Mouse (Mus musculus) CH12.LX (cell line): Measurements from ENCODE around the gene Inpp4b.

Experiments
- CTCF ChIP-seq, 2 experiments: IDR thresholded peaks in 1 of 2; conservative IDR thresholded peaks in 1 of 2; 2 replicates each; pipeline ENCODE4 v1.5.1; 2011 to 2012; ENCODE audit warnings: low read depth in 2 of 2, low read length in 2 of 2, improper control_type of control experiment in 1 of 2, inconsistent platforms in 1 of 2, mild to moderate bottlenecking in 1 of 2, moderate library complexity in 1 of 2
- E2F4 ChIP-seq: IDR thresholded peaks from 2 replicates; pipeline ENCODE4 v1.6.1; 2011; ENCODE audit warnings: low read depth, low read length, improper control_type of control experiment; ENCODE audit not compliant: insufficient replicate concordance
- EP300 ChIP-seq: IDR thresholded peaks from 2 replicates; pipeline ENCODE4 v1.6.1; 2011; ENCODE audit warnings: low read length, improper control_type of control experiment
- ETS1 ChIP-seq: conservative IDR thresholded peaks from 2 replicates; pipeline ENCODE4 v1.6.1; 2012; ENCODE audit warnings: low read depth, mild to moderate bottlenecking, inconsistent platforms, low read length, improper control_type of control experiment, moderate library complexity
- GABPA ChIP-seq: IDR thresholded peaks from 2 replicates; pipeline ENCODE4 v1.6.1; 2012; ENCODE audit warnings: low read depth, low read length, improper control_type of control experiment, inconsistent platforms; ENCODE audit not compliant: insufficient replicate concordance
- KAT2A ChIP-seq: IDR thresholded peaks from 2 replicates; pipeline ENCODE4 v1.6.1; 2012; ENCODE audit warnings: low read length, improper control_type of control experiment, inconsistent platforms; ENCODE audit not compliant: insufficient replicate concordance
- MAFK ChIP-seq: IDR thresholded peaks from 2 replicates; pipeline ENCODE4 v1.6.1; 2011; ENCODE audit warnings: low read length, improper control_type of control experiment; ENCODE audit not compliant: insufficient replicate concordance
- NELFE ChIP-seq: IDR thresholded peaks from 2 replicates; pipeline ENCODE4 v1.6.1; 2011; ENCODE audit warnings: low read depth, low read length, improper control_type of control experiment
- POLR2A ChIP-seq: IDR thresholded peaks from 2 replicates; pipeline ENCODE4 v1.6.1; 2011; ENCODE audit warnings: low read depth, mild to moderate bottlenecking, improper control_type of control experiment, low read length
- TBP ChIP-seq: conservative IDR thresholded peaks from 2 replicates; pipeline ENCODE4 v1.6.1; 2011; ENCODE audit warnings: low read depth, low read length, improper control_type of control experiment
- ZMIZ1 ChIP-seq: IDR thresholded peaks from 2 replicates; pipeline ENCODE4 v1.6.1; 2012; ENCODE audit warnings: low read depth, mild to moderate bottlenecking, inconsistent platforms, low read length, improper control_type of control experiment

DNA sequence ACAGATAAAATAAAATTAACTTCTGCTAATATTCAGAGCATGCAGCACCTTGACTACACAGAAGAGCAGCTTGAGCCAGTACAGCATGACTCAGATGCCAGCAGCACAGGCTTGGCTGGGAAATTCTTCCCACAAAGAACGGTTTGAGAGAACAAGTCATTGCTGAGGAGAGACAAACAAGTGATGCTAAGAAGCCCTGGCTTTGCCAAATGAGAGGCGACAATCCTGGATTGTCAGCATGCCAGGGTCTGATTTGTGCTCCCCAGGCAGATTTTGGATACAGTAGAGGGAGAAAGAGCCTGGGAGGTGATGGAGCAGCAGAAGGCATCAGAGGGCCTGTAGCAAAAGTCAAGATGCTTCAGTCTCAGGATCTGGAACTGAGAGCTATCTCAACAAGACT lies 18.2 kb downstream of the Inpp4b start:
- TF ChIP-seq EP300 (no peak), GABPA (no peak), POLR2A (no peak), CTCF (conservative IDR thresholded peaks at IDR 0.05 in 1 of 2, IDR thresholded peaks at IDR 0.05 in 1 of 2; ENCODE audit: low read depth in 2 of 2, low read length in 2 of 2) (no peak), MAFK (no peak), TBP (no peak), ZMIZ1 (no peak), E2F4 (no peak), ETS1 (no peak), NELFE (no peak), KAT2A (no peak)
